ENCODE assay signal across 24 mouse cellular contexts in the genomic region with DNA sequence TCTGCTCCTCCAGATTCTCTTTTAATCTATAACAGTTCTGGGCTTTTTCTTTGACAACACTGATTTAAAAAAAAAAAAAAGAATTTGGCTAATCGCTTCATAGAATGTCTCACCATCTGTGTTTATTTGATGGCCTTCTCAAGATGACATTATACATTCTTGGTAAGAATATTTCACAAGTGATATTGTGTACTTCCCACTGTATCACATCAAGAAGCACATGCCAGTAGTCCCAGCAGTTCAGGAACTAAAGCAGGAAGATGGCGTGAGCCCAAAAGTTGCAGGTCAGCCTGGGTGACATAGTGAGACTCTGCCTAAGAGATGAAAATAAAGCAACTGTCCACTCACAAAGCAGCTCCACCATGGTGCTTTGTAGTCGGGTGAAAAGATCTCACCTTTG. TPM values are rescaled to one million over a fixed set of nuclear protein-coding genes. Genes with fewer than 3 reads are reported as not detected.
DNase-seq lines count a peak whose midpoint lies in the region; TF ChIP-seq lines count a peak whose summit lies in the region.
"Had no signal": no experiment of that assay in that cellular context is flagged by ENCODE, and none has a peak within 500 bp of the region (broad histone marks: within the 10 kb centered on the region; RNA-seq: fewer than 3 reads in every experiment).

No protein-coding gene starts in this region.

- DNase-seq in adrenal gland, postnatal 14 days: peak; percentile 49
- no peak for DNase-seq in adrenal gland, postnatal 4 days (ENCODE audit: low spot score in 2 of 2)
- DNase-seq in lung, adult 18-20 months: peak; percentile 26 to 45
- no peak for DNase-seq in lung, adult 2 months
- DNase-seq in lung, postnatal 25 days (ENCODE audit: low spot score): peak; percentile 56
- DNase-seq in c-Kit-positive CD71-positive TER-119-positive erythroid progenitor cells, embryonic 14.5 days (ENCODE audit: low spot score): no peak
- no peak for DNase-seq in thymus, postnatal 36 days
- DNase-seq: adrenal gland, postnatal 36 days; cerebellum, adult 11 months; cerebellum, adult 9-10 months; cerebellum, postnatal 36 days; heart, adult 2 months; kidney, adult 2 months; kidney, postnatal 4 days; layer of hippocampus, postnatal 36 days; left cerebral cortex, postnatal 4 days; midbrain, embryonic 14.5 days; retina, postnatal 1 day; right cerebral cortex, postnatal 14 days; thymus, postnatal 14 days had no signal

- H3K4me1 ChIP-seq in lung, adult 2 months (ENCODE audit: control insufficient read depth, insufficient read depth, low read length): no peaks in the 10 kb centered on the region
- H3K4me1 ChIP-seq: forebrain, embryonic 13.5 days; heart, embryonic 12.5 days; hindbrain, embryonic 10.5 days; stomach, embryonic 15.5 days had no signal

- 64% methylated on average over 3 of the region's 3 CpGs for WGBS in lung, adult 2 months

- no peak for TF ChIP-seq CTCF in lung, adult 2 months (IDR thresholded peaks at IDR 0.05; ENCODE audit: insufficient read depth, low read length)

- H3K4me3 ChIP-seq in lung, adult 2 months (replicated peaks; ENCODE audit: extremely low read depth, low read depth, low read length): no peak overlapping the region
- H3K4me3 ChIP-seq: forebrain, embryonic 13.5 days; heart, adult 2 months; heart, embryonic 12.5 days; hindbrain, embryonic 10.5 days; stomach, embryonic 15.5 days had no signal

- no peak for TF ChIP-seq POLR2A in lung, adult 2 months (IDR thresholded peaks at IDR 0.05; ENCODE audit: borderline replicate concordance, extremely low read depth, low read depth, low read length)

RNA-seq across cellular contexts. Expression of gene Cdkn2c, which starts 25.5 kb away (rescaled TPM):
- total RNA-seq in adrenal gland, postnatal 14 days (2021): 49.8 and 64.3 TPM in 2 replicates
- 10 to 100 TPM; 35.3 to 44.6 TPM for total RNA-seq in adrenal gland, postnatal 4 days (2021)
- polyA plus RNA-seq in lung, adult 2 months (2012; rRNA removed): 8.7 and 13.1 TPM in 2 replicates

RNA-seq across cellular contexts. Expression of gene Faf1, which starts 34.9 kb away (rescaled TPM):
- 26.9 and 27.8 TPM in 2 replicates for total RNA-seq in adrenal gland, postnatal 14 days (2021)
- total RNA-seq in adrenal gland, postnatal 4 days (2021): 10 to 100 TPM; 25.8 to 27.2 TPM
- polyA plus RNA-seq in lung, adult 2 months (2012; rRNA removed): 7.2 and 7.4 TPM in 2 replicates

Comparison
In these comparisons a context has a peak if more than half of its experiments do, and no peak if none do; other contexts are left out.
1. DNase-seq: peak in adrenal gland, postnatal 14 days (single experiment), lung, adult 18-20 months (2 of 2) and lung, postnatal 25 days (single experiment); none in adrenal gland, postnatal 4 days (0 of 2), lung, adult 2 months (single experiment), c-Kit-positive CD71-positive TER-119-positive erythroid progenitor cells, embryonic 14.5 days (single experiment) and thymus, postnatal 36 days (0 of 2).